Mouse (Mus musculus): ENCODE measurements at regions not wholly inside any gene's neighbourhood (a gene's known extent, or its start where the extent isn't known, plus 50 kb on each side); places are given as distances from the start of the nearest gene placed in this dataset.

DNA sequence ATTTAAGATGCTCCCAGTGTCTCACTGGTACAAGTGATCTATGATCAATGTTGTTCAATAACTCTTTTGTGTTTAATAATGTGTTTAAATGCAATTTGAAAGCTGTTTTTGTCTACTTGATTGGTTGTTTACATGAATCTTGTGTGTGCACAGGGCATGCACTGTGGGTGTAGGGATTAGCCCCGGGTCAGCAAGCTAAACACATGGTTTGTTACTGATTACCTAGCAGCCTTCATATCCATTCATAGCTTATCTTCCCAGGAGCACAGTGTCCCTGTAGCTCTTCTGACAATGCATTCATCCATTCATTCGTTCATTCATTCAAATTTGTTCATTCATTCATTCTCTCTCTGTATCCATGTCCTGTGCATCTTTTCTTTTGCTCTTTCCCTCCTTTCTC is 108.9 kb upstream of the 1700056E22Rik start:
- no peak overlapping the region for H3K4me2 ChIP-seq (ENCODE audit: low read depth, low read length)
- H3K4me1 ChIP-seq (ENCODE audit: control insufficient read depth, insufficient read depth, low read length): no peaks in the 10 kb centered on the region
- no peak overlapping the region for H3K4me3 ChIP-seq (ENCODE audit: low read length)
- H3K36me3 ChIP-seq (ENCODE audit: control insufficient read depth, insufficient read depth): no peaks in the 10 kb centered on the region
- no peaks in the 10 kb centered on the region for H3K9me3 ChIP-seq (replicated peaks; ENCODE audit: control insufficient read depth, low read length)
- no peak overlapping the region for H3K27ac ChIP-seq (ENCODE audit: low read length)
- no peaks in the 10 kb centered on the region for H3K27me3 ChIP-seq (ENCODE audit: control insufficient read depth, insufficient read depth, low read length)
- WGBS: 55% methylated on average over 2 of the region's 2 CpGs
- H3K9ac ChIP-seq (ENCODE audit: low read length): no peak overlapping the region
- ATAC-seq (replicated peaks; ENCODE audit: extremely low read depth, insufficient read depth, low FRiP score): no peak

DNA sequence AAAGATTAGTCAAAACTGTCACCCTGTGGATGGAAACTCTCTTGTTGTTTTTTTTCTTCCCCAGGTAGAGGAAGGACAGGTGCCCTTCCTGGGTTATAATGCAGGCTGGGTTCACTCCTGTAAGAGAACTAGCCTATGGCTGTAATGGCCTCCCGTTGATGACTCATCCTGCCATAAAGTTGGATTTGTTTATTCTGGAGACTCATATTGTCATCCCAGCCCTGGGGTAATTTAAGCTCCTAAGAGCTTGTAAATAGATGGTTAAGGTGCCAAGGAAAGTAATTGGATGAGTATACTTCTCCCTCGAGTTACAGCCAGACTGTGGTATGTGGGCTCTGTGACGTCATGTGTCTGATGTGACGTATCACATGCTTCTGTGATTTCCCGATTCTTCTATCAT is 106.4 kb upstream of the 1700056E22Rik start:
- Histone ChIP-seq H3K9me3 (replicated peaks; ENCODE audit: control insufficient read depth, low read length) (no peaks in the 10 kb centered on the region), H3K4me3 (ENCODE audit: low read length) (no peak overlapping the region), H3K27ac (ENCODE audit: low read length) (no peak overlapping the region), H3K4me1 (ENCODE audit: control insufficient read depth, insufficient read depth, low read length) (no peaks in the 10 kb centered on the region), H3K36me3 (ENCODE audit: control insufficient read depth, insufficient read depth) (no peaks in the 10 kb centered on the region), H3K27me3 (ENCODE audit: control insufficient read depth, insufficient read depth, low read length) (no peaks in the 10 kb centered on the region), H3K4me2 (ENCODE audit: low read depth, low read length) (no peak overlapping the region), H3K9ac (ENCODE audit: low read length) (no peak overlapping the region)
- WGBS: 78% methylated on average over 5 of the region's 5 CpGs
- ATAC-seq (replicated peaks; ENCODE audit: extremely low read depth, insufficient read depth, low FRiP score): no peak

DNA sequence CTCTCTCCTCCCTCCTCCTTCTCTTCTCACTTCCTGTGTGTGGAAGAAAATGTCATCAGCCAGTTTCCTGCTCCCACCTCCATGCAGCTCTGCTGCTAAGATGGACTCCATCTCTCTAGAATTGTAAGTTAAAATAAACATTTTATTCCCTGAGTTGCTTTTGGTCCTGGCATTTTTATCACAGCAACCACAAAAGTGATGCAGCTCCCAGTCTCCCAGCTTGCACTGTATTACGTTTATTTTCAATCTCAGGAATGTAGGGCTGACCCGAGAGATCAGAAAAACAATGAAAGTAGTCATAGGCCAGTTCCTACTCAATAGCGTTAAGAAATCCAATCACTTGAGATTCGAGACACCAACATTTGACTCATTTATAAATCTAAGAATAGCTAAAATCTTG is 106.0 kb upstream of the 1700056E22Rik start:
- H3K4me2 ChIP-seq (ENCODE audit: low read depth, low read length): no peak overlapping the region
- no peak overlapping the region for H3K27ac ChIP-seq (ENCODE audit: low read length)
- no peaks in the 10 kb centered on the region for H3K4me1 ChIP-seq (ENCODE audit: control insufficient read depth, insufficient read depth, low read length)
- H3K9me3 ChIP-seq (replicated peaks; ENCODE audit: control insufficient read depth, low read length): no peaks in the 10 kb centered on the region
- ATAC-seq (replicated peaks; ENCODE audit: extremely low read depth, insufficient read depth, low FRiP score): no peak
- no peak overlapping the region for H3K4me3 ChIP-seq (ENCODE audit: low read length)
- 64% methylated on average over 4 of the region's 4 CpGs for WGBS
- no peaks in the 10 kb centered on the region for H3K27me3 ChIP-seq (ENCODE audit: control insufficient read depth, insufficient read depth, low read length)
- H3K9ac ChIP-seq (ENCODE audit: low read length): no peak overlapping the region
- H3K36me3 ChIP-seq (ENCODE audit: control insufficient read depth, insufficient read depth): no peaks in the 10 kb centered on the region

DNA sequence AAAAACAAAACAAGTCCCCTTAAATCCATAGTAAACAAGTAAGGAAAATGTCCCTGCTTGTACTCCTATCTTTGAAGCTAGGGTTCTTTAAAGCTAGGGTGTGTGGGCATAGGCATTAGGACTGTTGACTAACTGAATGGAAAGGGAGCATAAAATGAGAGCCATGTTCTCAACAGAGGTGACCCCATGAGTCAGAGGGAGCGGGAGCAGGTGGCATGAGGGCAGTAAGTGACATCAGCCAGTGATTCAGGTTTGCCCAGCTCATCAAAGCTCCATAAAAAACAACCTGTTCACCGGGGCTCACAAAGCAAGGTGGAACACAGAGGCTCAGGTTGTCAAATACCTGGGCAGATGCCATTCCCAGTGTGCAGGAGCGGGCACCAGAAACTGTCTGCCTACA is 104.6 kb upstream of the 1700056E22Rik start:
- no peak for ATAC-seq (replicated peaks; ENCODE audit: extremely low read depth, insufficient read depth, low FRiP score)
- Histone ChIP-seq H3K9ac (ENCODE audit: low read length) (no peak overlapping the region), H3K4me3 (ENCODE audit: low read length) (no peak overlapping the region), H3K27me3 (ENCODE audit: control insufficient read depth, insufficient read depth, low read length) (no peaks in the 10 kb centered on the region), H3K4me1 (ENCODE audit: control insufficient read depth, insufficient read depth, low read length) (no peaks in the 10 kb centered on the region), H3K4me2 (ENCODE audit: low read depth, low read length) (no peak overlapping the region), H3K9me3 (replicated peaks; ENCODE audit: control insufficient read depth, low read length) (no peaks in the 10 kb centered on the region), H3K36me3 (ENCODE audit: control insufficient read depth, insufficient read depth) (no peaks in the 10 kb centered on the region), H3K27ac (ENCODE audit: low read length) (no peak overlapping the region)
- 84% methylated on average over 3 of the region's 3 CpGs for WGBS

DNA sequence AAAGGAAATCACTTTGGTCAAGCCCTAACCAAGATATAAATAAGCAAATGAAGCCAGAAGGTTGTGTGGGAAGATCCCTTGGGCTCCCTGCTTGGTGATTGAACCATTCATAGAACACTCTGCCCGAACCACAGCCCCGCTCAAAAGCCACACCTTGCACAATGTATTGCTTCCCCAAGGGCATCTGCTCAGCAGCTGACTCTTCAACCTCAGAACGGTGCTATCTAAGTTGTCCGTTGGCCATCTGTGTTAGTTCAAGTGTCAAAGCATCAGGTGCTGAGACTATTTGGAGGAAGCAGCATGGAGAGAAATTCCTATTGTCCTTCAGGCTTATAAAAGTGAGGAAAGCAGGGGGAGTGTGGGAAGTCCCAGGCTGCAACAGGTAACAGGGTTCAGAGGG is 96.8 kb upstream of the 1700056E22Rik start:
- no peak overlapping the region for H3K27ac ChIP-seq (ENCODE audit: low read length)
- 0 out of 2 replicates have a peak, but pooled peaks cover 2% of the 10 kb centered on the region for H3K4me1 ChIP-seq (ENCODE audit: control insufficient read depth, insufficient read depth, low read length)
- no peak overlapping the region for H3K4me2 ChIP-seq (ENCODE audit: low read depth, low read length)
- H3K9ac ChIP-seq (ENCODE audit: low read length): no peak overlapping the region
- no peak for ATAC-seq (replicated peaks; ENCODE audit: extremely low read depth, insufficient read depth, low FRiP score)
- 41% methylated on average over 4 of the region's 4 CpGs for WGBS
- H3K4me3 ChIP-seq (ENCODE audit: low read length): no peak overlapping the region
- H3K27me3 ChIP-seq (ENCODE audit: control insufficient read depth, insufficient read depth, low read length): no peaks in the 10 kb centered on the region
- no peaks in the 10 kb centered on the region for H3K36me3 ChIP-seq (ENCODE audit: control insufficient read depth, insufficient read depth)
- H3K9me3 ChIP-seq (replicated peaks; ENCODE audit: control insufficient read depth, low read length): peaks cover 3% of the 10 kb centered on the region; the same call in 1 of the 2 replicates

DNA sequence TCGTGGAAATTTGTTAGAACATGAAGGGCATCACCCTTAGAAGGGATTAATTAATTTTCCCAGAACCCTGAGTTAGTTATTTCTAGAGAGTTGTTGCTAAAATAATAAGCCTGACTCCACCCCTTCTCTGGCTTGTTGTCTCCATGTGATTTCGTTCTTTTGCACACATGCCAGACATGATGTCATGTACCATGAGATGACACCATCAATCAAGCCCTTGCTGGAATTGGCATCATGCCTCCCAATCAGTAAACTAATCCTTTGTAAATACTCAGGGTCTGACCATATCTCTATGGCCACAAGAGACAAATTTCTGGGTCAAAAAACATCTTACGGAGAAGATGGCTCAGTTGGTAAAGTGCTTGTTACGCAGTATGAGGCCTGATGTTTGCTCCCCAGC is 93.2 kb upstream of the 1700056E22Rik start:
- Histone ChIP-seq H3K27ac (ENCODE audit: low read length) (no peak overlapping the region), H3K4me1 (ENCODE audit: control insufficient read depth, insufficient read depth, low read length) (0 out of 2 replicates have a peak, but pooled peaks cover 2% of the 10 kb centered on the region), H3K4me3 (ENCODE audit: low read length) (no peak overlapping the region), H3K27me3 (ENCODE audit: control insufficient read depth, insufficient read depth, low read length) (no peaks in the 10 kb centered on the region), H3K36me3 (ENCODE audit: control insufficient read depth, insufficient read depth) (no peaks in the 10 kb centered on the region), H3K9me3 (replicated peaks; ENCODE audit: control insufficient read depth, low read length) (peaks cover 3% of the 10 kb centered on the region; the same call in 1 of the 2 replicates), H3K9ac (ENCODE audit: low read length) (no peak overlapping the region), H3K4me2 (ENCODE audit: low read depth, low read length) (no peak overlapping the region)
- WGBS: 81% methylated on average over 4 of the region's 4 CpGs
- no peak for ATAC-seq (replicated peaks; ENCODE audit: extremely low read depth, insufficient read depth, low FRiP score)

DNA sequence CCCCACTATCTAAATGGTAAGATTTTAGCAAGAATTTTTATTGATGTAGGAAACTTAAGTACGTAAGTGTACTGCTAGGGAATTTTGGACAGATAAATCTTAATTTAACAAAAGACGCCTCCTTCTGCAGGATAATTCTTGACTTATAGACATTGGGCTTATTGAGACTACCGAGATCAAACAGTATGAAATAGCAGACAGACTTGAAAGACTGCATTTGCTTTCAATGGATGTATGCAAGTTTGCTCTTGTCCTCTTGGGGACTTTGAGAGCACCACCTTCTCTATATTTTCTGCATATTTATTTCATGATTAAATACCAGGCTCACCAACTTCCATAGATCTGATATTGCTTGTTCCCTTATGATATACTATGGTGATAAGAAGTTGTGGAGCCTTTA is 92.8 kb upstream of the 1700056E22Rik start:
- H3K27ac ChIP-seq (ENCODE audit: low read length): no peak overlapping the region
- H3K36me3 ChIP-seq (ENCODE audit: control insufficient read depth, insufficient read depth): no peaks in the 10 kb centered on the region
- H3K4me1 ChIP-seq (ENCODE audit: control insufficient read depth, insufficient read depth, low read length): 0 out of 2 replicates have a peak, but pooled peaks cover 2% of the 10 kb centered on the region
- WGBS: 80% methylated on average over 3 of the region's 3 CpGs
- no peak for ATAC-seq (replicated peaks; ENCODE audit: extremely low read depth, insufficient read depth, low FRiP score)
- H3K9me3 ChIP-seq (replicated peaks; ENCODE audit: control insufficient read depth, low read length): peaks cover 3% of the 10 kb centered on the region; the same call in 1 of the 2 replicates
- no peak overlapping the region for H3K9ac ChIP-seq (ENCODE audit: low read length)
- H3K4me2 ChIP-seq (ENCODE audit: low read depth, low read length): no peak overlapping the region
- H3K4me3 ChIP-seq (ENCODE audit: low read length): no peak overlapping the region
- no peaks in the 10 kb centered on the region for H3K27me3 ChIP-seq (ENCODE audit: control insufficient read depth, insufficient read depth, low read length)

All from heart, embryonic 16.5 days (tissue).